Comparison of ENCODE assay signal across 11 mouse cellular contexts in genomic region chr17:45630992-45631391, GRCm38 (mm10). TPM values are rescaled to one million over a fixed set of nuclear protein-coding genes. Genes with fewer than 3 reads are reported as not detected.
DNase-seq lines count a peak whose midpoint lies in the region; ATAC-seq and TF ChIP-seq lines count a peak whose summit lies in the region.
"Had no signal": no experiment of that assay in that cellular context is flagged by ENCODE, and none has a peak within 500 bp of the region (broad histone marks: within the 10 kb centered on the region; RNA-seq: fewer than 3 reads in every experiment).

No protein-coding gene starts in this region.

- 40% methylated on average over 3 of the region's 3 CpGs for WGBS in liver, embryonic 12.5 days (ENCODE audit: insufficient replicate concordance)
- 59% methylated on average over 3 of the region's 3 CpGs for WGBS in liver, postnatal 0 days (ENCODE audit: insufficient replicate concordance)
- WGBS in forebrain, embryonic 12.5 days: 67% methylated on average over 3 of the region's 3 CpGs
- 51% methylated on average over 3 of the region's 3 CpGs for WGBS in limb, embryonic 10.5 days
- 50% methylated on average over 3 of the region's 3 CpGs for WGBS in neural tube, embryonic 14.5 days

- H3K4me3 ChIP-seq in liver, embryonic 12.5 days: no peak overlapping the region
- H3K4me3 ChIP-seq in liver, postnatal 0 days (ENCODE audit: low read depth, low read length): no peak overlapping the region
- no peak overlapping the region for H3K4me3 ChIP-seq in forebrain, embryonic 12.5 days (replicated peaks)
- peak overlapping the region; percentile 56; the same call in 1 of the 2 replicates for H3K4me3 ChIP-seq in limb, embryonic 10.5 days
- no peak overlapping the region for H3K4me3 ChIP-seq in neural tube, embryonic 14.5 days (ENCODE audit: low read depth, low read length)

- H3K4me1 ChIP-seq in liver, embryonic 12.5 days: peaks cover 44% of the 10 kb centered on the region
- peaks cover 10% of the 10 kb centered on the region for H3K4me1 ChIP-seq in liver, postnatal 0 days (ENCODE audit: insufficient read depth)
- peaks cover 18% of the 10 kb centered on the region for H3K4me1 ChIP-seq in forebrain, embryonic 12.5 days
- H3K4me1 ChIP-seq in limb, embryonic 10.5 days: peaks cover 30% of the 10 kb centered on the region
- H3K4me1 ChIP-seq in neural tube, embryonic 14.5 days (ENCODE audit: control insufficient read depth, insufficient read depth, low read length): 0 out of 2 replicates have a peak, but pooled peaks cover 5% of the 10 kb centered on the region

- DNase-seq in liver, postnatal 0 days: no peak
- DNase-seq in limb, embryonic 10.5 days (ENCODE audit: low spot score): no peak
- no peak for DNase-seq in left cerebral cortex, postnatal 36 days (ENCODE audit: low spot score in 2 of 2)
- no peak for DNase-seq in cerebellum, postnatal 14 days

- TF ChIP-seq EP300 in liver, postnatal 0 days (IDR thresholded peaks at IDR 0.05; ENCODE audit: low read depth): no peak

- H3K9ac ChIP-seq in liver, embryonic 12.5 days: no peak overlapping the region
- H3K9ac ChIP-seq in liver, postnatal 0 days (replicated peaks): no peak overlapping the region
- no peak overlapping the region for H3K9ac ChIP-seq in forebrain, embryonic 12.5 days
- no peak overlapping the region for H3K9ac ChIP-seq in neural tube, embryonic 14.5 days (replicated peaks; ENCODE audit: low read depth, low read length)

- no peak for TF ChIP-seq CTCF in liver, postnatal 0 days (IDR thresholded peaks at IDR 0.05; ENCODE audit: low read depth)

- ATAC-seq in liver, embryonic 12.5 days: no peak
- no peak for ATAC-seq in liver, postnatal 0 days
- no peak; the same call in 1 of the 2 replicates for ATAC-seq in forebrain, embryonic 12.5 days (ENCODE audit: low FRiP score)
- 0 out of 2 replicates have a peak, but pooled peaks have one; percentile 9 for ATAC-seq in neural tube, embryonic 14.5 days (ENCODE audit: low read depth)

- intact Hi-C loops in left cerebral cortex, postnatal 36 days (cut with DNase I): no loop called here

- no peaks in the 10 kb centered on the region for H3K9me3 ChIP-seq in liver, embryonic 12.5 days (replicated peaks)
- no peaks in the 10 kb centered on the region for H3K9me3 ChIP-seq in liver, postnatal 0 days (ENCODE audit: low read length)
- H3K9me3 ChIP-seq in forebrain, embryonic 12.5 days: no peaks in the 10 kb centered on the region
- no peaks in the 10 kb centered on the region for H3K9me3 ChIP-seq in limb, embryonic 10.5 days (replicated peaks)
- H3K9me3 ChIP-seq in neural tube, embryonic 14.5 days (ENCODE audit: control insufficient read depth, low read length): no peaks in the 10 kb centered on the region
- H3K9me3 ChIP-seq: G1E had no signal

- peaks cover 48% of the 10 kb centered on the region for H3K27me3 ChIP-seq in liver, embryonic 12.5 days (replicated peaks)
- 0 out of 2 replicates have a peak, but pooled peaks cover 2% of the 10 kb centered on the region for H3K27me3 ChIP-seq in liver, postnatal 0 days (ENCODE audit: insufficient read depth, low read length)
- peaks cover 13% of the 10 kb centered on the region for H3K27me3 ChIP-seq in forebrain, embryonic 12.5 days
- H3K27me3 ChIP-seq in limb, embryonic 10.5 days (ENCODE audit: low read depth, poor library complexity, severe bottlenecking): peaks cover 11% of the 10 kb centered on the region; the same call in 1 of the 2 replicates
- H3K27me3 ChIP-seq in neural tube, embryonic 14.5 days (ENCODE audit: control insufficient read depth, insufficient read depth, low read length): no peaks in the 10 kb centered on the region

- no peaks in the 10 kb centered on the region for H3K36me3 ChIP-seq in liver, embryonic 12.5 days
- H3K36me3 ChIP-seq in liver, postnatal 0 days (replicated peaks; ENCODE audit: insufficient read depth, low read length): no peaks in the 10 kb centered on the region
- no peaks in the 10 kb centered on the region for H3K36me3 ChIP-seq in forebrain, embryonic 12.5 days (replicated peaks)
- no peaks in the 10 kb centered on the region for H3K36me3 ChIP-seq in limb, embryonic 10.5 days
- H3K36me3 ChIP-seq in neural tube, embryonic 14.5 days (ENCODE audit: control insufficient read depth, insufficient read depth, low read length): no peaks in the 10 kb centered on the region
- H3K36me3 ChIP-seq: G1E had no signal

- H3K27ac ChIP-seq in liver, embryonic 12.5 days: no peak overlapping the region
- no peak overlapping the region for H3K27ac ChIP-seq in liver, postnatal 0 days (ENCODE audit: low read depth)
- H3K27ac ChIP-seq in forebrain, embryonic 12.5 days: no peak overlapping the region
- no peak overlapping the region for H3K27ac ChIP-seq in limb, embryonic 10.5 days
- H3K27ac ChIP-seq in neural tube, embryonic 14.5 days (ENCODE audit: low read depth, low read length): no peak overlapping the region; the same call in 1 of the 2 replicates

- peak overlapping the region; percentile 83; the same call in 1 of the 2 replicates for H3K4me2 ChIP-seq in liver, embryonic 12.5 days
- no peak overlapping the region for H3K4me2 ChIP-seq in liver, postnatal 0 days (ENCODE audit: low read depth, low read length)
- peak overlapping the region; percentile 87 for H3K4me2 ChIP-seq in forebrain, embryonic 12.5 days
- peak overlapping the region; percentile 75 for H3K4me2 ChIP-seq in neural tube, embryonic 14.5 days (ENCODE audit: low read depth, low read length)

RNA-seq across cellular contexts. Expression of gene Capn11, which starts 28.1 kb away (rescaled TPM):
- 0.38 and 0.39 TPM in 2 replicates for polyA plus RNA-seq in liver, embryonic 12.5 days (2016; fragmentation: Nextera tagmentation; extraction: Ambion mirVana)
- polyA plus RNA-seq in liver, postnatal 0 days (2015; fragmentation: Nextera tagmentation; extraction: Ambion mirVana): not detected in 2 replicates
- 0.76 and 1.1 TPM in 2 replicates for polyA plus RNA-seq in forebrain, embryonic 12.5 days (2016; fragmentation: Nextera tagmentation; extraction: Ambion mirVana)
- 0.59 and 0.98 TPM in 2 replicates for polyA plus RNA-seq in limb, embryonic 10.5 days (2016; fragmentation: Nextera tagmentation; extraction: Ambion mirVana)
- 3.4 TPM in 1 of 2 replicates, not detected in the other for polyA plus RNA-seq in neural tube, embryonic 14.5 days (2014; fragmentation: Nextera tagmentation; extraction: Ambion mirVana)
- under 1 TPM; 0.12 to 0.66 TPM for total RNA-seq in left cerebral cortex, postnatal 36 days (2021)
- total RNA-seq: G1E had no signal
- polyA plus RNA-seq: adrenal gland, adult 2 months; erythroblast, embryonic 14.5 days; G1E had no signal

RNA-seq across cellular contexts. Expression of gene Mymx, which starts 29.1 kb away (rescaled TPM):
- 0.33 TPM in 1 of 2 replicates, not detected in the other for polyA plus RNA-seq in liver, embryonic 12.5 days (2016; fragmentation: Nextera tagmentation; extraction: Ambion mirVana)
- 0.19 TPM in 1 of 2 replicates, not detected in the other for polyA plus RNA-seq in liver, postnatal 0 days (2015; fragmentation: Nextera tagmentation; extraction: Ambion mirVana)
- 0.24 TPM in 1 of 2 replicates, not detected in the other for polyA plus RNA-seq in forebrain, embryonic 12.5 days (2016; fragmentation: Nextera tagmentation; extraction: Ambion mirVana)
- 1.2 TPM in 1 of 2 replicates, not detected in the other for polyA plus RNA-seq in limb, embryonic 10.5 days (2016; fragmentation: Nextera tagmentation; extraction: Ambion mirVana)
- polyA plus RNA-seq in neural tube, embryonic 14.5 days (2014; fragmentation: Nextera tagmentation; extraction: Ambion mirVana): 0.44 and 1.0 TPM in 2 replicates
- total RNA-seq in left cerebral cortex, postnatal 36 days (2021): not detected
- total RNA-seq: adrenal gland, adult 2 months; G1E; layer of hippocampus, postnatal 36 days had no signal
- polyA plus RNA-seq: G1E had no signal

RNA-seq across cellular contexts. Expression of gene Slc29a1, which starts 31.6 kb away (rescaled TPM):
- polyA plus RNA-seq in liver, embryonic 12.5 days (2016; fragmentation: Nextera tagmentation; extraction: Ambion mirVana): 260 and 267 TPM in 2 replicates
- polyA plus RNA-seq in liver, postnatal 0 days (2015; fragmentation: Nextera tagmentation; extraction: Ambion mirVana): 83.0 and 91.6 TPM in 2 replicates
- 50.2 and 52.0 TPM in 2 replicates for polyA plus RNA-seq in forebrain, embryonic 12.5 days (2016; fragmentation: Nextera tagmentation; extraction: Ambion mirVana)
- polyA plus RNA-seq in limb, embryonic 10.5 days (2016; fragmentation: Nextera tagmentation; extraction: Ambion mirVana): 40.3 and 41.6 TPM in 2 replicates
- 29.1 and 35.9 TPM in 2 replicates for polyA plus RNA-seq in neural tube, embryonic 14.5 days (2014; fragmentation: Nextera tagmentation; extraction: Ambion mirVana)
- 10 to 100 TPM; 17.1 to 23.2 TPM for total RNA-seq in left cerebral cortex, postnatal 36 days (2021)

RNA-seq across cellular contexts. Expression of gene Mrpl14, which starts 55.1 kb away (rescaled TPM):
- 148 and 151 TPM in 2 replicates for polyA plus RNA-seq in liver, embryonic 12.5 days (2016; fragmentation: Nextera tagmentation; extraction: Ambion mirVana)
- 113 TPM in 2 replicates for polyA plus RNA-seq in liver, postnatal 0 days (2015; fragmentation: Nextera tagmentation; extraction: Ambion mirVana)
- 98.8 and 112 TPM in 2 replicates for polyA plus RNA-seq in forebrain, embryonic 12.5 days (2016; fragmentation: Nextera tagmentation; extraction: Ambion mirVana)
- polyA plus RNA-seq in limb, embryonic 10.5 days (2016; fragmentation: Nextera tagmentation; extraction: Ambion mirVana): 160 and 167 TPM in 2 replicates
- 110 and 129 TPM in 2 replicates for polyA plus RNA-seq in neural tube, embryonic 14.5 days (2014; fragmentation: Nextera tagmentation; extraction: Ambion mirVana)
- total RNA-seq in left cerebral cortex, postnatal 36 days (2021): 10 to 100 TPM; 38.3 to 47.5 TPM

RNA-seq across cellular contexts. Expression of gene Tmem63b, which starts 55.7 kb away (rescaled TPM):
- polyA plus RNA-seq in liver, embryonic 12.5 days (2016; fragmentation: Nextera tagmentation; extraction: Ambion mirVana): 12.9 and 13.7 TPM in 2 replicates
- polyA plus RNA-seq in liver, postnatal 0 days (2015; fragmentation: Nextera tagmentation; extraction: Ambion mirVana): 15.1 and 16.9 TPM in 2 replicates
- polyA plus RNA-seq in forebrain, embryonic 12.5 days (2016; fragmentation: Nextera tagmentation; extraction: Ambion mirVana): 85.7 and 89.3 TPM in 2 replicates
- polyA plus RNA-seq in limb, embryonic 10.5 days (2016; fragmentation: Nextera tagmentation; extraction: Ambion mirVana): 35.5 and 36.1 TPM in 2 replicates
- polyA plus RNA-seq in neural tube, embryonic 14.5 days (2014; fragmentation: Nextera tagmentation; extraction: Ambion mirVana): 108 and 117 TPM in 2 replicates
- 100 to 1,000 TPM; 177 to 186 TPM for total RNA-seq in left cerebral cortex, postnatal 36 days (2021)
